Comparison of ENCODE assay signal across 14 mouse cellular contexts in the genomic region with DNA sequence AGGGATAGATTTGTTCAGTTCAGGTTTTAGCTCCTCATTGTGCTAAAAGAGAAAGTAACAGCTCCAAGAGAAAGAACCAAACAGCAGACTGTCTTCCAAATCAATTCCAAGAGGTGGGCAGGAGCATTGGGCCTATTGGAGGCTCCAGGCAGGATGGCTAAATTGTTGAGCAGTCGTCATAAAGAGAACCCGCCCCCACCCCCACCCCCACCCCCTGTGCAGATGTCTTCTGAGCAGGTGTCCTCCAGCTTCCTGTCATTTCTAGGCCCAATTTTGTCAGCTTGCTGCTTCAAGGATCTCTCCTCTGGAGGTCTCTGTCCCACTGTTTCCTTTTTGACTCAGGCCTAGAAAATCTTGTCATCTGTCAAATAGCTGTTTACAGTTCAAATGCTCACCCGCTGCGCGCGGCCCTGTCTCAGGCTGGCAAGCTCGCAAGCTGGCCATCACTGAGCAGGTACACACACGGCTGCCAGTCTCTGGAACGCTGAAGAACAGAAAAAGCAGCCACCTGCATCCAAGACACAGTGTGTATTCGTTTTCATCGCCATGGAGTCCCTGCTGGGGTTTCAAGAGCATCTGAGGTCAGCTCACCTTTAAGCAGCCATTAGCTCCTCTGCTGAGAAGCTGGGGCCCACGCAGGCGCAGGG.
A peak's percentile ranks its signal among the peaks of the same experiment; 100 is the strongest.
DNase-seq lines count a peak whose midpoint lies in the region; ATAC-seq and TF ChIP-seq lines count a peak whose summit lies in the region.
"Had no signal": no experiment of that assay in that cellular context is flagged by ENCODE, and none has a peak within 500 bp of the region (broad histone marks: within the 10 kb centered on the region; RNA-seq: fewer than 3 reads in every experiment).

No protein-coding gene starts in this region.

- no peaks in the 10 kb centered on the region for H3K36me3 ChIP-seq in forebrain, embryonic 14.5 days (ENCODE audit: control insufficient read depth, insufficient read depth, low read length)
- no peaks in the 10 kb centered on the region for H3K36me3 ChIP-seq in forebrain, embryonic 10.5 days (replicated peaks)
- no peaks in the 10 kb centered on the region for H3K36me3 ChIP-seq in heart, embryonic 12.5 days
- H3K36me3 ChIP-seq in kidney, embryonic 14.5 days (ENCODE audit: control insufficient read depth, insufficient read depth, low read length), result no peaks in the 10 kb centered on the region
- H3K36me3 ChIP-seq: heart, embryonic 10.5 days had no signal

- no peaks in the 10 kb centered on the region for H3K9me3 ChIP-seq in forebrain, embryonic 14.5 days (replicated peaks; ENCODE audit: control insufficient read depth, low read length)
- no peaks in the 10 kb centered on the region for H3K9me3 ChIP-seq in forebrain, embryonic 10.5 days
- no peaks in the 10 kb centered on the region for H3K9me3 ChIP-seq in heart, embryonic 12.5 days (replicated peaks)
- H3K9me3 ChIP-seq in kidney, embryonic 14.5 days (ENCODE audit: control insufficient read depth, low read length), result no peaks in the 10 kb centered on the region
- H3K9me3 ChIP-seq: heart, embryonic 10.5 days had no signal

- H3K27ac ChIP-seq in forebrain, embryonic 14.5 days (ENCODE audit: low read depth, low read length), result no peak overlapping the region
- no peak overlapping the region for H3K27ac ChIP-seq in forebrain, embryonic 10.5 days
- no peak overlapping the region for H3K27ac ChIP-seq in heart, embryonic 12.5 days (ENCODE audit: poor library complexity, severe bottlenecking)
- H3K27ac ChIP-seq in kidney, embryonic 14.5 days (ENCODE audit: low read depth, low read length), result no peak overlapping the region
- H3K27ac ChIP-seq: heart, embryonic 10.5 days; kidney, postnatal 0 days had no signal

- H3K9ac ChIP-seq in forebrain, embryonic 14.5 days (ENCODE audit: low read length), result no peak overlapping the region
- H3K9ac ChIP-seq in heart, embryonic 12.5 days, result no peak overlapping the region
- H3K9ac ChIP-seq in kidney, embryonic 14.5 days (ENCODE audit: low read depth, low read length), result no peak overlapping the region

- no peak for TF ChIP-seq CTCF in brain, embryonic 14.5 days (IDR thresholded peaks at IDR 0.05; ENCODE audit: borderline replicate concordance, extremely low read depth, insufficient read depth, insufficient read length)

- ATAC-seq in forebrain, embryonic 14.5 days, result 0 out of 2 replicates have a peak, but pooled peaks have one; percentile 20
- ATAC-seq in heart, embryonic 12.5 days (ENCODE audit: insufficient number of reproducible peaks, low FRiP score), result no peak
- no peak for ATAC-seq in kidney, embryonic 14.5 days (ENCODE audit: low FRiP score, low TSS enrichment)

- H3K27me3 ChIP-seq in forebrain, embryonic 14.5 days (replicated peaks; ENCODE audit: control insufficient read depth, insufficient read depth, low read length), result no peaks in the 10 kb centered on the region
- H3K27me3 ChIP-seq in forebrain, embryonic 10.5 days (ENCODE audit: poor library complexity, severe bottlenecking), result no peaks in the 10 kb centered on the region
- H3K27me3 ChIP-seq in heart, embryonic 12.5 days (replicated peaks), result no peaks in the 10 kb centered on the region
- no peaks in the 10 kb centered on the region for H3K27me3 ChIP-seq in kidney, embryonic 14.5 days (ENCODE audit: control insufficient read depth, insufficient read depth, low read length)

- WGBS in forebrain, embryonic 14.5 days, result 54% methylated on average over 13 of the region's 13 CpGs
- WGBS in forebrain, embryonic 10.5 days, result 66% methylated on average over 13 of the region's 13 CpGs
- WGBS in heart, embryonic 12.5 days, result 57% methylated on average over 13 of the region's 13 CpGs
- 56% methylated on average over 13 of the region's 13 CpGs for WGBS in kidney, embryonic 14.5 days

- no peaks in the 10 kb centered on the region for H3K4me1 ChIP-seq in forebrain, embryonic 14.5 days (ENCODE audit: control insufficient read depth, insufficient read depth, low read length)
- H3K4me1 ChIP-seq in forebrain, embryonic 10.5 days, result peaks cover 6% of the 10 kb centered on the region; the same call in 1 of the 2 replicates
- no peaks in the 10 kb centered on the region; the same call in 1 of the 2 replicates for H3K4me1 ChIP-seq in heart, embryonic 12.5 days (replicated peaks)
- H3K4me1 ChIP-seq in kidney, embryonic 14.5 days (ENCODE audit: control insufficient read depth, insufficient read depth, low read length), result no peaks in the 10 kb centered on the region
- H3K4me1 ChIP-seq: heart, embryonic 10.5 days had no signal

- DNase-seq in forebrain, embryonic 14.5 days (ENCODE audit: low spot score), result peak; percentile 36
- DNase-seq in forebrain, embryonic 10.5 days (ENCODE audit: extremely low spot score, low spot score), result no peak
- peak; percentile 65 for DNase-seq in brain, embryonic 14.5 days (ENCODE audit: low read depth)
- DNase-seq in cerebellum, postnatal 25 days, result peak; percentile 65 to 78
- DNase-seq in retina, postnatal 1 day, result peak; percentile 18
- no peak for DNase-seq in layer of hippocampus, postnatal 36 days
- DNase-seq: embryo, embryonic 11 days; layer of hippocampus, adult 9-11 months; lung, postnatal 4 days had no signal

- no peak overlapping the region for H3K4me3 ChIP-seq in forebrain, embryonic 14.5 days (ENCODE audit: low read depth, low read length)
- no peak overlapping the region for H3K4me3 ChIP-seq in forebrain, embryonic 10.5 days
- no peak overlapping the region for H3K4me3 ChIP-seq in heart, embryonic 12.5 days
- H3K4me3 ChIP-seq in kidney, embryonic 14.5 days (ENCODE audit: low read length), result no peak overlapping the region
- H3K4me3 ChIP-seq: heart, embryonic 10.5 days; myocyte had no signal

- H3K4me2 ChIP-seq in forebrain, embryonic 14.5 days (ENCODE audit: low read length), result no peak overlapping the region
- H3K4me2 ChIP-seq in heart, embryonic 12.5 days, result no peak overlapping the region
- H3K4me2 ChIP-seq in kidney, embryonic 14.5 days (replicated peaks; ENCODE audit: low read depth, low read length), result no peak overlapping the region

- no peak for TF ChIP-seq POLR2A in brain, embryonic 14.5 days (IDR thresholded peaks at IDR 0.05; ENCODE audit: borderline replicate concordance, extremely low read depth, insufficient read depth, insufficient read length, poor library complexity, severe bottlenecking)

Comparison
In these comparisons a context has a peak if more than half of its experiments do, and no peak if none do; other contexts are left out.
1. DNase-seq: peak in forebrain, embryonic 14.5 days (single experiment), brain, embryonic 14.5 days (single experiment), cerebellum, postnatal 25 days (2 of 2) and retina, postnatal 1 day (single experiment); none in forebrain, embryonic 10.5 days (single experiment) and layer of hippocampus, postnatal 36 days (0 of 2).